In genomic region chr3:122521294-122521693, GRCm38 (mm10) we compare ENCODE assay signal across 20 mouse cellular contexts.
A peak's percentile ranks its signal among the peaks of the same experiment; 100 is the strongest.
DNase-seq lines count a peak whose midpoint lies in the region; ATAC-seq and TF ChIP-seq lines count a peak whose summit lies in the region.
"Had no signal": no experiment of that assay in that cellular context is flagged by ENCODE, and none has a peak within 500 bp of the region (broad histone marks: within the 10 kb centered on the region; RNA-seq: fewer than 3 reads in every experiment).

No protein-coding gene starts in this region.

- H3K4me1 ChIP-seq in intestine, embryonic 16.5 days (ENCODE audit: control insufficient read depth, insufficient read depth, low read length), result peaks cover 27% of the 10 kb centered on the region
- H3K4me1 ChIP-seq in small intestine, adult 2 months (ENCODE audit: control insufficient read depth, insufficient read depth, insufficient read length, low read length), result peaks cover 25% of the 10 kb centered on the region
- H3K4me1 ChIP-seq in midbrain, postnatal 0 days (ENCODE audit: insufficient read depth, low read length), result peaks cover 19% of the 10 kb centered on the region
- H3K4me1 ChIP-seq: liver, embryonic 15.5 days had no signal

- 31% methylated on average over 1 of the region's 1 CpGs for WGBS in intestine, embryonic 16.5 days
- 16% methylated on average over 1 of the region's 1 CpGs for WGBS in small intestine, adult 2 months
- 58% methylated on average over 1 of the region's 1 CpGs for WGBS in midbrain, postnatal 0 days

- peaks cover 53% of the 10 kb centered on the region for H3K36me3 ChIP-seq in C2C12 (ENCODE audit: control insufficient read depth, insufficient read depth)
- 0 out of 2 replicates have a peak, but pooled peaks cover 3% of the 10 kb centered on the region for H3K36me3 ChIP-seq in intestine, embryonic 16.5 days (ENCODE audit: control insufficient read depth, insufficient read depth, low read length)
- H3K36me3 ChIP-seq in small intestine, adult 2 months (ENCODE audit: control insufficient read depth, insufficient read depth, low read length), result peaks cover 75% of the 10 kb centered on the region
- no peaks in the 10 kb centered on the region for H3K36me3 ChIP-seq in midbrain, postnatal 0 days (ENCODE audit: insufficient read depth, low read length)
- H3K36me3 ChIP-seq: limb, embryonic 12.5 days; liver, embryonic 15.5 days had no signal

- DNase-seq in Muller cell, postnatal 12 days (ENCODE audit: inconsistent ontology term), result peak; percentile 72
- no peak for DNase-seq in spleen, postnatal 4 days (ENCODE audit: low spot score in 2 of 2)
- DNase-seq in midbrain, postnatal 0 days (ENCODE audit: low spot score), result no peak
- no peak for DNase-seq in retina, embryonic 14.5 days (ENCODE audit: low spot score)
- DNase-seq: cerebellum, postnatal 25 days; forebrain, postnatal 0 days; heart, adult 18-20 months had no signal

- TF ChIP-seq POLR2A in small intestine, adult 2 months (IDR thresholded peaks at IDR 0.05; ENCODE audit: low read depth, low read length), result no peak

- no peak overlapping the region for H3K4me3 ChIP-seq in C2C12 (ENCODE audit: insufficient read depth, poor library complexity, severe bottlenecking)
- no peak overlapping the region for H3K4me3 ChIP-seq in intestine, embryonic 16.5 days (ENCODE audit: low read length)
- no peak overlapping the region for H3K4me3 ChIP-seq in small intestine, adult 2 months (ENCODE audit: low read depth, low read length)
- no peak overlapping the region for H3K4me3 ChIP-seq in midbrain, postnatal 0 days (ENCODE audit: low read depth, low read length)
- H3K4me3 ChIP-seq: erythroblast, embryonic 14.5 days; hindbrain, embryonic 10.5 days; kidney, embryonic 15.5 days; limb, embryonic 12.5 days; liver, embryonic 15.5 days; neural tube, embryonic 13.5 days had no signal

- ATAC-seq in intestine, embryonic 16.5 days, result peak; percentile 36; the same call in 1 of the 2 replicates
- no peak for ATAC-seq in midbrain, postnatal 0 days (ENCODE audit: low FRiP score)
- ATAC-seq: forebrain, postnatal 0 days; inflammation-experienced regulatory T-cells, adult 6 months; lung, postnatal 0 days; midbrain, embryonic 16.5 days had no signal

- peaks cover 2% of the 10 kb centered on the region for H3K79me3 ChIP-seq in C2C12 (ENCODE audit: low read depth)

- H3K27ac ChIP-seq in intestine, embryonic 16.5 days (ENCODE audit: low read length), result 0 out of 2 replicates have a peak overlapping the region, but pooled peaks have one; percentile 36
- H3K27ac ChIP-seq in small intestine, adult 2 months (ENCODE audit: insufficient read depth, low read depth, low read length), result peak overlapping the region; percentile 83
- no peak overlapping the region for H3K27ac ChIP-seq in midbrain, postnatal 0 days (ENCODE audit: low read depth, low read length)
- H3K27ac ChIP-seq: hindbrain, embryonic 10.5 days; kidney, embryonic 15.5 days; liver, embryonic 15.5 days; neural tube, embryonic 13.5 days had no signal

- H3K9ac ChIP-seq in intestine, embryonic 16.5 days (ENCODE audit: low read depth, low read length), result no peak overlapping the region
- no peak overlapping the region for H3K9ac ChIP-seq in midbrain, postnatal 0 days (replicated peaks; ENCODE audit: low read length, poor library complexity, severe bottlenecking)
- H3K9ac ChIP-seq: forebrain, postnatal 0 days; kidney, embryonic 15.5 days; limb, embryonic 12.5 days; liver, embryonic 15.5 days; neural tube, embryonic 13.5 days had no signal

- peaks cover 13% of the 10 kb centered on the region for H3K79me2 ChIP-seq in C2C12 (ENCODE audit: control insufficient read depth, insufficient read depth)

- no peak overlapping the region for H3ac ChIP-seq in C2C12 (ENCODE audit: control insufficient read depth, insufficient read length, low read depth)

- H3K9me3 ChIP-seq in intestine, embryonic 16.5 days (ENCODE audit: control insufficient read depth, low read length), result no peaks in the 10 kb centered on the region
- H3K9me3 ChIP-seq in midbrain, postnatal 0 days (ENCODE audit: low read length), result no peaks in the 10 kb centered on the region
- H3K9me3 ChIP-seq: hindbrain, embryonic 10.5 days; kidney, embryonic 15.5 days; limb, embryonic 12.5 days; liver, embryonic 15.5 days; megakaryocyte, embryonic 14.5 days; neural tube, embryonic 13.5 days had no signal

- H3K27me3 ChIP-seq in C2C12 (ENCODE audit: control insufficient read depth, insufficient read depth, insufficient read length), result no peaks in the 10 kb centered on the region
- no peaks in the 10 kb centered on the region for H3K27me3 ChIP-seq in intestine, embryonic 16.5 days (replicated peaks; ENCODE audit: control insufficient read depth, insufficient read depth, low read length)
- H3K27me3 ChIP-seq in small intestine, adult 2 months (ENCODE audit: control insufficient read depth, insufficient read depth, low read length), result no peaks in the 10 kb centered on the region
- H3K27me3 ChIP-seq in midbrain, postnatal 0 days (ENCODE audit: insufficient read depth, low read length), result no peaks in the 10 kb centered on the region
- H3K27me3 ChIP-seq: kidney, embryonic 15.5 days; liver, embryonic 15.5 days; megakaryocyte, embryonic 14.5 days; neural tube, embryonic 13.5 days had no signal

- no peak for TF ChIP-seq CTCF in C2C12 (IDR thresholded peaks at IDR 0.05; ENCODE audit: control insufficient read depth, insufficient read depth, insufficient read length)
- no peak for TF ChIP-seq CTCF in small intestine, adult 2 months (IDR thresholded peaks at IDR 0.05; ENCODE audit: extremely low read depth, insufficient read length, insufficient replicate concordance, low read depth, low read length)
- no peak for TF ChIP-seq CTCF in midbrain, postnatal 0 days (IDR thresholded peaks at IDR 0.05)

- H3K4me2 ChIP-seq in intestine, embryonic 16.5 days (ENCODE audit: low read depth, low read length), result no peak overlapping the region
- no peak overlapping the region for H3K4me2 ChIP-seq in midbrain, postnatal 0 days (ENCODE audit: low read depth, low read length, poor library complexity, severe bottlenecking)
- H3K4me2 ChIP-seq: kidney, embryonic 15.5 days; limb, embryonic 12.5 days; liver, embryonic 15.5 days; neural tube, embryonic 13.5 days had no signal

TF ChIP-seq in C2C12, 6 proteins besides CTCF, POLR2A, EP300 and RAD21:
- no peak for TF ChIP-seq MYOG (IDR thresholded peaks at IDR 0.05; ENCODE audit: control insufficient read depth, extremely low read depth, insufficient read length)
- TF ChIP-seq FOSL1 (IDR thresholded peaks at IDR 0.05; ENCODE audit: insufficient read depth, low read length, poor library complexity, severe bottlenecking), result peak; percentile 52
- TF ChIP-seq MAX (IDR thresholded peaks at IDR 0.05), result peak; percentile 20
TF ChIP-seq in C2C12: peak in this region for 2.
